Mouse (Mus musculus): ENCODE data around the gene Vax2. TPM values are rescaled to one million over a fixed set of nuclear protein-coding genes. Genes with fewer than 3 reads are reported as not detected.

Gene Vax2
- total RNA-seq, 1 experiment = 2.1 TPM

- no peak for TF ChIP-seq HCFC1 (IDR thresholded peaks at IDR 0.05; ENCODE audit: borderline replicate concordance, insufficient read depth, low read length)
- H3K27ac ChIP-seq (ENCODE audit: insufficient read depth, low read depth, low read length, poor library complexity, severe bottlenecking) = no peak overlapping the region
- no peak overlapping the region for H3K9ac ChIP-seq (ENCODE audit: insufficient read depth, low read depth, low read length, poor library complexity, severe bottlenecking)
- in situ Hi-C loops (cut with MboI; ENCODE audit: low sequenced_read_pairs in 2 of 2, unreplicated experiment in 2 of 2) = no loop called here
- no peak for DNase-seq (ENCODE audit: low read depth, low spot score)
- H3K36me3 ChIP-seq (ENCODE audit: control insufficient read depth, insufficient read depth, low read length, poor library complexity, severe bottlenecking) = no peaks in the 10 kb centered on the region
- H3K4me3 ChIP-seq (ENCODE audit: insufficient read depth in 1 of 2, low read depth in 1 of 2, low read length in 2 of 2, poor library complexity in 1 of 2, severe bottlenecking in 1 of 2) = no peak overlapping the region
- H3K4me1 ChIP-seq (ENCODE audit: control insufficient read depth in 2 of 2, insufficient read depth in 2 of 2, low read length in 2 of 2, poor library complexity in 1 of 2) = peaks cover 0 to 1% of the 10 kb centered on the region in 2 experiments; a peak in 1 of 4 replicates
- no peaks in the 10 kb centered on the region for H3K9me3 ChIP-seq (ENCODE audit: control insufficient read depth, insufficient read depth, low read depth, low read length)
Observed at GRCm38 (mm10) chr6:83786426-83786825, 75.4 kb downstream of the Vax2 start.

Other genes starting within 250 kb of the Vax2 start
- 21.4 and 21.9 TPM in 2 replicates for gene Dguok, start 204.3 kb upstream of the Vax2 start, total RNA-seq (2012; rRNA removed)
- 1.6 and 6.6 TPM in 2 replicates for gene Actg2, start 175.0 kb upstream of the Vax2 start, total RNA-seq (2012; rRNA removed)
- gene Stambp, start 138.5 kb upstream of the Vax2 start, total RNA-seq (2012; rRNA removed) = 2.0 and 2.3 TPM in 2 replicates
- not detected in 2 replicates for gene Clec4f, start 55.1 kb upstream of the Vax2 start, total RNA-seq (2012; rRNA removed)
- not detected in 2 replicates for gene Cd207, start 33.4 kb upstream of the Vax2 start, total RNA-seq (2012; rRNA removed)
- gene Atp6v1b1, start 31.7 kb downstream of the Vax2 start, total RNA-seq (2012; rRNA removed) = not detected in 2 replicates
- 0.16 and 0.18 TPM in 2 replicates for gene Ankrd53, start 51.4 kb downstream of the Vax2 start, total RNA-seq (2012; rRNA removed)
- 61.6 and 70.9 TPM in 2 replicates for gene Tex261, start 64.5 kb downstream of the Vax2 start, total RNA-seq (2012; rRNA removed)
- 18.0 and 22.2 TPM in 2 replicates for gene Nagk, start 83.7 kb downstream of the Vax2 start, total RNA-seq (2012; rRNA removed)
- 48.9 and 57.8 TPM in 2 replicates for gene Paip2b, start 120.5 kb downstream of the Vax2 start, total RNA-seq (2012; rRNA removed)
- 96.6 and 129 TPM in 2 replicates for gene Zfp638, start 155.8 kb downstream of the Vax2 start, total RNA-seq (2012; rRNA removed)

Data from ES-E14 (cell line).